Mouse (Mus musculus): ENCODE data around the gene Cecr2. TPM values are rescaled to one million over a fixed set of nuclear protein-coding genes. Genes with fewer than 3 reads are reported as not detected.

Gene Cecr2
- polyA plus RNA-seq (2017; shearing (Covaris generic)) = 0.24 TPM

DNA sequence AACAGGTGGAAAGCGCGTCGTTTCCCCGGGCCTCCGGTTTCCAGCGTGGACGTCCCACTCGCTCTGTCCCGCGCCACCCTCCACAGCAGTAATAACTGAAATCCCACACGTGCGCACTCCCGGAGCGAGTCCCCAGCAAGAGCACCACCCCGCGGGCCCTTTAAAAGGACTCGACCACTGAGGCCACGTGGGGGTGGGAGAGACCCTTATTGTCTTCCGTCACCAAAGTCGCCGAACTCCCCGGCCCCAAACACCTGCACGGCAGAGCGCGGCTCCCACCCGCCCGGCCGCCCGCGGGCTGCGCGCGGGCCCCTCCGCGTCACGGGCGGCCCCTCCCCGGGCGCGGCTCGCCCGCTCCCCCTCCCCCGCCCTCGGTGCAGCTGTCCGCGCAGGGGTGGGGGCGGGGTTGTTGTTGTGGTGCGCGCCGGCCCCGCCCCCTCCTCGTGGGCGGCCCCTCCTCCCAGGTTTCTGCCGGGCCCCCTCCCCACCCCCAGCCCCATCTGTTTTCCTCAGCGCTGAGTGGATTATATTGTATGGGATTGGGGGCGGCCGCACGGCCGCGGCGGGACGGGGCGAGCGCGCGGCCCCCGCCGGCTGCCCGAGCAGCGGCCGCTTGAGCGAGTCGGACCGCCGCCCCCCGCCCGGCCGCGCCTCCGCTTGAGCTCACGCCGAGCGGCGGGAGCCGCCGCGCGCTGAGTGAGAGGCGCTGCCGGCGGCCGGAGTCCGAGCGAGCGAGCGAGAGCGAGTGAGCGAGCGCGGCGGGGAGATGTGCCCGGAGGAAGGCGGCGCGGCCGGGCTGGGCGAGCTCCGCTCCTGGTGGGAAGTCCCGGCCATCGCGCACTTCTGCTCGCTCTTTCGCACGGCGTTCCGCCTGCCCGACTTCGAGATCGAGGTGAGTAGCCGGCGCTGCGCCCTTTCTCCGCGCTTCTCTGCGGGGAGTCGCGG lies at the start of gene Cecr2:
Gene Cecr2 (plus strand): TSS at position 554 of the 945 bp plus-strand sequence.

DNA sequence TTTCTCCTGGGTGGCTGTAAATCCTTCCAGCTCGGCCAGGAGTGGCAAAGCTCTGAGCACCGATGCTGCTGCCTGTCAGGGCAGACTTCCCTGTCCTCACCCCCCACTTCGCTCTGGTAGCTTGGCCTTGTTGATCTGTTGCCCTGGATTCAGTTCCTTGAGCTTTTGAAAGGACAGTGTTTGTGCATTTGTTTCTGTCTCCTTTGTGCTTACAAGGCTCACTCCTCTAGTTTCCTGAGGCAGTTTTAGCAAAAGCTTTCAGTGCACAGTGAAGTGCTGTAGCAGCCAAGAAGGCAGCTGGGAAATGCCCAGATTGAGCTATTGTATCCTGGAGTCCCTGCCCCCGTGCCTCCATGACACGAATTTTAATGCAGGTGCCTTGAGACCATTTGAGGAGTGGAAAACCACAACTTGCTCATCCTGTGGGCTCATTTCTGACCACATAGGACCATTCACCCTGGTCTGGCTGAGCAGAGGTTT lies 107.0 kb downstream of the Cecr2 start, which contains the start of gene Slc25a18:
Gene Slc25a18 (plus strand): TSS at position 430 of the 480 bp plus-strand sequence.

Other genes starting within 250 kb of the Cecr2 start
- 28.4 TPM for gene Il17ra, start 203.1 kb upstream of the Cecr2 start, polyA plus RNA-seq (2017; shearing (Covaris generic))
- gene Tmem121b, start 172.6 kb upstream of the Cecr2 start, polyA plus RNA-seq (2017; shearing (Covaris generic)) = 0.55 TPM
- gene Hdhd5, start 135.1 kb upstream of the Cecr2 start, polyA plus RNA-seq (2017; shearing (Covaris generic)) = 65.8 TPM
- gene Slc25a18, start 107.2 kb downstream of the Cecr2 start, polyA plus RNA-seq (2017; shearing (Covaris generic)) = not detected
- gene Atp6v1e1, start 156.4 kb downstream of the Cecr2 start, polyA plus RNA-seq (2017; shearing (Covaris generic)) = 159 TPM
- gene Bcl2l13, start 169.8 kb downstream of the Cecr2 start, polyA plus RNA-seq (2017; shearing (Covaris generic)) = 33.8 TPM

All from CD4-positive, CD25-positive, alpha-beta regulatory T cell, adult 9 weeks (primary cell).